Mouse (Mus musculus) liver, embryonic 14 days (tissue): ENCODE measurements around the gene Rab4b. TPM values are rescaled to one million over a fixed set of nuclear protein-coding genes. Genes with fewer than 3 reads are reported as not detected.

Experiments used
- polyA plus RNA-seq: library from polyadenylated mRNA; depleted of rRNA; stranded (reverse); fragments of >200 nt; gene quantifications from 2 replicates; pipeline ENCODE4 v1.2.3, GENCODE M21; 2012; rRNA removed

Gene Rab4b
- polyA plus RNA-seq: 14.7 and 15.5 TPM in 2 replicates

DNA sequence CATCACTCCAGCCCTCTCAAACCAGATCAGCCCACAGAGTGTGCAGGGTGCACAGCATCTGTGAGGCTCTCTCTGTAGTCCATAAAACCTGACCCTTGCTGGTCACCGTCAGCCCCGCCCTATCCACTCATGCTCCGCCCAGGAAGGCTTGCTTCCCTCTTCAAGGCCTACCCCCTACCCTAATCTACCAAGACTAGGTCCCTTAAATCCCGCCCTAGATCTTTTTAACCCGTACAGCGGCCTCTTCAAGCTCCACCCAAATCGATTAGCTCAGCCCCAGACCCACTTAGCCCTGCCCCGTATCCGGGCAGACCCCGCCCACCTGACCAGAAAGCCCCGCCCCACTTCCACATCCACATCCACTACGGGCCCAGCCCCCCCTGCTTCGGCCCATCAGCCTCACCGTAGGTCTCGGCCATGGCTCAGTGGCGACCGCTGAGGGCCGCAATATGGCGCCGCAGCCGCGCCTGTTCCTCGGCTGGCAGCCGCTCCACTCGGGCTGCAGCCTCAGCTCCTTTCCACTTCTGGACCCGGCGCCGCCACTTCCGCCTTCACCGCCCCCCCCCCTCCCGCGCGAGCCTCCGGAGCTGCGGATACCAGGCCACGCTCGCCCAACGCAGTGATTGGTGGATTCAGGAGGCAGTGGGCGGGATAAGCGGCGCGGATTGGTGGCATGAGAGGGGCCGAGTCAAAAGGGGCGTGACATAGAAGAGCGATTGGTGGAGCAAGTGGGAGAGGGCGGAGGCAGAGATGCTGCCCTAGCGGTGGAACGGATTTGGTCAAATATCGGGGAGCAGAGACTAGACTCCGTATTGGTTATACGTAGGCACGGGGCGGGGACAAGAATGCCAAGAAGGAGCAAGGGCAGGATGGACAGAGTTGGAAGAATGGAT lies at the start of gene Rab4b:
TSS of gene Rab4b (minus strand) at position 573 of the 893 bp plus-strand sequence.

DNA sequence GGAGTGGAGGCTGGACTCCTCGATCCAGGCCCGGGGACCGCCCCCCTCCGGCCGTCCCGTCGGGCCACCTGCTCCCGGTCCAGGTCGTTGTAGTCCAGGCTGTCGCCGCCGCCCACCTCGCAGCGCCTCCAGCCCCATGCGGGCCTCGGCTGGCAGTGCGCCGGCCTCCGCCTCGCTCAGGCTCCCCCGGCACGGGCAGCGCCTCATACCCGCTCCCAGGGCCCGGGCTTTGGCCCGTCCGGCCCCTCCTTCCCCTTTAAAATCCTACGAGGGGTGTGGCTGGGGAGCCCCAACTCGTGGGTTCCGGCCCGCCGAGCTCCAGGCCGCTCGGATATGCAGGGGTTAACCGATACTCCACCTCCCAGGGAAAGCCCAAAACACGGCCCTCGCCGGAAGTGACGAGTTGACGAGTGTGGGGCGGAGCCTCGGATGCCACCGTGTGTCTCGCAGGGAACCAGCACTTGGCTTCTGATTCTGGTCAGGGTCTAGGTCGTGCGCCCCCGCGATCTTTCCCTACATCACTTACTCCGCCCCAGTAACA lies 49.7 kb upstream of the Rab4b start, which contains the start of gene Itpkc:
TSS of gene Itpkc (minus strand) at position 381 of the 541 bp plus-strand sequence.

DNA sequence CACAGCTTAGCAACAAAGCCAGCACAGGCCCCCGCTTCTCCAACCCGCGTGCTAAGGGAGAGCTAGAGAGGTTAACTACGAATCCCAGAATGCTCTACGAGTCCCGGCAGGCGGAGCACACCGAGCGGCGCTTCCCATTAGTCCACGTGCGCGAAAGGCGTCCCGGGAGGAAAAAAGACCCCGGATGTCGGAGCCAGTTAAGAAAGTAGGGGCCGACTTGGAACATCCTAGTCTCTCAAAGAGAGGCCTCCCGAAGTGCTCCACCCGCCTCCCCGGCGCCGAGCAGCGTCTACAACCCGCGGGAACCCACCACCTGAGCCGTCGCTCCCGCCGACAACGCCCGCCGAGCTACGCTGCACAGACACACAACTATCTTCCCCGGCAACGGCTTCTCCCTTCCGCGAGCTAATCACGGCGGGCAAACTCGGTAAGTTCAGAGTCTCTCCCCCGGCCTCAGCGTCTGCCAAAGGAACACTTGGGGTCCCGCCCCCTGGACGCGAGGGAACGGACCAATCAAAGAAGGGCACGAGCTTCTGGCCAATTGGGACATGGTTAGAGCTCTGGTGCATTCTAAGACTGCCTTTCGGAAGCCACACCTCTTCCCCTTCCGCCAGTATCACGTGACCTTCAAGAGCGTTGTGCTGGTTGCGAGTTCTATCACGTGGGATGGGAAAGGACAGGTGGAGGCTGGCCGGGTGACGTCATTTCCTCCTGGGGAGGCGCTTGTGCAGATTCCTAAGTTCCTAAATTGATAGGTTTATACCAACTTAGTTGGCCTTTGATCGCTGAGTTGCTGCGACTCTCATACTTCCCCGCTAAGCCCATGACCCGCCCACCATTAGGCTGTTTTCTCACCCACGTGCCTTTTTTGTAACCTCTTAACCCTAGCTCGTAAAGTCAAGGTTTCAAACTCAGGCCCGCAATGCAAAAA lies 17.2 kb upstream of the Rab4b start, which contains the start of the genes BC024978 and Snrpa:
TSS of gene BC024978 (plus strand) at position 101 of the 931 bp plus-strand sequence.
TSS of gene Snrpa (minus strand) at position 591 of the 931 bp plus-strand sequence.

DNA sequence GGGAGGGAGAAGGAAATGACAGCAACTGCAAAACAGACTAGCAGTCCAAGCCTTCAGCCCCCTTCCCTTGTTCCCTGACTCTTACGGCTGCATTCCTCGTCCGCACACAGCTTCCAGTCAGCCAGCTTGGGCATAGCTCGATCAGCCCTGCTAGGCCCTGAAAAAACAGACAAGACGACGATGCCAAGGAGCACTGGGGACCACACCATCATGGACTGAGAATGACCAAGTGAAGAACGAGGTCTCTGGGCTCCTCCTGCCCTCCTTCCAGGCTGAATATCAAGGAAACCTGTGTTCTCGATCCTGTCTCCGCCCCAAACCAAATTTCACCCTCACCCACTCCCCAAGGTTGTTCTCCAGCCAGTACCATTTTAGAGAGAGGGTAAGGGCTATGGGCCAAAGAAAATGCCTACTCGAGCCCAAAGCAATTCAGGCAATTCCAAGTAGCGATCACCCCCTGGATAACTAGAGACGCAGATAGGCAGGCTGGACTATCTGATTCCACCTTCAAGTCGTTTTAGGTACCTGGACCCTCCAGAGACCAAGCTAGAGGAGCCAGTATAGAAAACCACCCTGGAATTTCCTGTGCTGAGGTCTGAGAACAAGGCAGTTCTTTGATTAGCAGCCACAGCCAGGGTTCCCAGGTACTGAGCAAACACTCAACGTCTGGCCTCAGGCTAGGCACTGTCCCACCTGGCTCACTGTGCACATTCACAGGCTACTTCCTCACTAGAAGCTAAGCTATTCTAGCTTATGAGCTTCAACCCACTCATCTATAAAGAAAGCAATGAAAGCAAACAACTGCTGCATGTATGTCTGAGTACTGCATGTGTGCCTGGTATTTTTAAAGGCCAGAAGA lies 2.4 kb upstream of the Rab4b start, which contains the start of the genes Gm21983 and Mia:
TSS of gene Gm21983 (minus strand) at position 250 of the 859 bp plus-strand sequence.
TSS of gene Mia (minus strand) at position 321 of the 859 bp plus-strand sequence.

DNA sequence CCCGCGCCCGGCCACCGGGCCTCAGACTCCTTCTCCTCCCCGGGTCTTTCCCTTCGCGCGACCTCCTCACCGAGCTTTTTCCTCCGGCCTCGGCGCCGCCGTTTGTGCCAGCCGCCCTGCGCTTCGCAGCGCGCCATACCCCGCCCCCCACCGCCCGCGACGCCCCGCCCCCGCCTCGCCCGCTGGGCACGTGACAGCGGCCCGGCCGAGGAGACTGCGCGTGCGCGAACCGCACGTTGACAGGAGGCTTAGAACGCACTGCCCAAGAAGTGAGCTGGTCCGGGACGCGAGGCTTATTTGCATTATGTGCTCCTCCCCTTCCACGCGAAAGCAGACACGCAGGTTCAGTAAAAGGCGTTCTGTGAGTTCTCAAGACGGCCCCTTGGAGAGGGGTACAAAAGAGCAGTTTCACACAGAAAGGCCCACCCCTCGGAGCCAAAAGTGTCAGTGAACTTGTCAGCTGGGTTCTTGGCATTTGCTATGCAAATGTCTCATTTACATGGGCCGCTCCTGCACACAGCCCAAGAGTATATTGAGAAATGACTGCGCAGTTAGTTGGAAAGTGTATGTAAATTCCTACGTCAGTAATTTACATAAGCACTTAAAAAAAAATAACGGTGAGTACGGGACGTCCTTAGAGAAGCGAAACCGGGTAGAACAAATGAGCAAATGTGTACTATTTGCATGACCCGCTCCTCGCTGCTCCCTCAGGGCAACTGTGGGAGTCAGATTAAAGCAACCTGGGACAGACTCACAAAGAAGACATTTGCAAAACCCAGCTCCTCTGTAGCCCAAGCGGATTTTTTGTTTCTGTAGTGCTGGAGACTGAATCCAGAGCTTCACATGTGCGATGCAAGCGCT lies 11.9 kb downstream of the Rab4b start, which contains the start of gene Egln2:
TSS of gene Egln2 (minus strand) at position 189 of the 861 bp plus-strand sequence.

DNA sequence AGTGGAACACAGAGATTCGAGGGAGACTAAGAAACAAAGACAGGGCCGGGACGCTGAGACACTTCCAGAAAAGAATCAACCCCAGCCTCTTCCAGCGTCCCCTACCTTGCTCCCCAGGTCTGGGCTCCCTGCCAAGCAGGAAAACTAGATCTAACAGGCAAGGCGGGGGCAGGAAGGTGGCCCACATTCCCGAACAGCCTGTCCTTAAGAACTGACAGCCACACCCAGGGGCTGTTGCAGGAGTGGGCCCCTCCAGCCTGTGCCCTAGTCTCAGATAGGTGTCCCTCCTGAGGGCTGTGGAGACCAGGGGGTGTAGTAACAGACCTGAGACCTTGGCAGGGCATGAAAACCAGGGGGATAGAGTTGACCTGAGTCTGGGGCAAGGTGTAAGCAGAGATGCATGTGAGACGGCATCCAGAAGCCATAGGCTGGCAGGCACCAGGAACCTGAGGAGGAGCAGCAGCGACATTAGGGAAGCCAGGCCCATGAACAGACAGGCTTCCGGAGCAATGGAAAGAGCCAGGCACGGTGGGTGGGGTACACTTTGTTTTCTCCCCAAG lies 25.4 kb downstream of the Rab4b start, which contains the start of gene Cyp2t4:
TSS of gene Cyp2t4 (plus strand) at position 510 of the 560 bp plus-strand sequence.

DNA sequence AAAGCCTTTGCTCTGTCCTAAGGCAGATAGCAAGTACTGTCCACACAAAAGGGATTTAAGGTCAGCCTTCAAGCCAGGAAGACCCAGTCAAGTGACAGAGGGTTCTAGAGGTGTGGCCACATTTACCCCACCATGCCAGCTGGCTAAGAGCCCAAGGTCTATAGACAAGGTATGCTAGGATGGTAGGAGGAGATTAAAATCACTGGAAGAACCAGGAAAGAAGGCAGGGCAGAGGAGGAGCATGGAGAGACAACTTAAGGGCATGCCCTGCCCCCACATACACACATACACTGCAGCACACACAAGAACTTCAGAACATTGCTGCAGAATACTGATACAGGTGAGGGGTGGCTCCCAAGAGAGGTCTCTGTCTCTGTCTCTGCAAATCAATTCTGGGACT lies 59.0 kb downstream of the Rab4b start, which contains the start of gene Cyp2f2:
TSS of gene Cyp2f2 (plus strand) at position 234 of the 400 bp plus-strand sequence.

Other genes with a start within 250 kb of the Rab4b start
- gene Cyp2a22, start 239.5 kb downstream of the Rab4b start, polyA plus RNA-seq: 0.40 and 0.50 TPM in 2 replicates
- 1.6 and 2.0 TPM in 2 replicates for gene Cyp2a12, start 149.8 kb downstream of the Rab4b start, polyA plus RNA-seq
- 0.06 and 0.10 TPM in 2 replicates for gene Cyp2f2, start 59.0 kb downstream of the Rab4b start, polyA plus RNA-seq
- gene Cyp2t4, start 25.2 kb downstream of the Rab4b start, polyA plus RNA-seq: not detected in 2 replicates
- 20.7 and 22.5 TPM in 2 replicates for gene Egln2, start 12.1 kb downstream of the Rab4b start, polyA plus RNA-seq
- gene Gm21983, start 2.2 kb upstream of the Rab4b start, polyA plus RNA-seq: 0.08 TPM in 1 of 2 replicates, not detected in the other
- 0.12 and 0.54 TPM in 2 replicates for gene Mia, start 2.3 kb upstream of the Rab4b start, polyA plus RNA-seq
- gene BC024978, start 16.9 kb upstream of the Rab4b start, polyA plus RNA-seq: 1.6 and 2.1 TPM in 2 replicates
- 95.8 and 103 TPM in 2 replicates for gene Snrpa, start 17.4 kb upstream of the Rab4b start, polyA plus RNA-seq
- gene Itpkc, start 49.8 kb upstream of the Rab4b start, polyA plus RNA-seq: 1.8 and 2.1 TPM in 2 replicates
- 8.3 and 9.1 TPM in 2 replicates for gene Coq8b, start 54.1 kb upstream of the Rab4b start, polyA plus RNA-seq
- gene Numbl, start 79.5 kb upstream of the Rab4b start, polyA plus RNA-seq: 1.4 and 2.1 TPM in 2 replicates
- 4.1 and 4.5 TPM in 2 replicates for gene Ltbp4, start 158.8 kb upstream of the Rab4b start, polyA plus RNA-seq
- 16.5 and 19.7 TPM in 2 replicates for gene Shkbp1, start 177.1 kb upstream of the Rab4b start, polyA plus RNA-seq
- gene Gm20479, start 178.5 kb upstream of the Rab4b start, polyA plus RNA-seq: 0.16 TPM in 1 of 2 replicates, not detected in the other